Mouse (Mus musculus) embryonic facial prominence, embryonic 10.5 days (tissue): ENCODE data around the gene 1700012B07Rik. TPM values are rescaled to one million over a fixed set of nuclear protein-coding genes. Genes with fewer than 3 reads are reported as not detected.

Experiments used
- DNase-seq: peaks from one replicate; pipeline ENCODE4 v3.0.0-alpha.2; 2017; ENCODE audit warnings: low spot score
- H3K27ac ChIP-seq: fragments of 300-500 bp; sonication (generic); replicated peaks from 2 replicates; pipeline ENCODE4 v1.5.1; 2016; ENCODE audit warnings: mild to moderate bottlenecking
- H3K27me3 ChIP-seq: fragments of 300-500 bp; sonication (generic); replicated peaks from 2 replicates; pipeline ENCODE4 v1.6.1; 2016; ENCODE audit warnings: low read depth, mild to moderate bottlenecking; ENCODE audit not compliant: poor library complexity, severe bottlenecking
- H3K36me3 ChIP-seq: fragments of 300-500 bp; sonication (generic); replicated peaks from 2 replicates; pipeline ENCODE4 v1.6.1; 2016; ENCODE audit warnings: mild to moderate bottlenecking, moderate library complexity
- H3K4me1 ChIP-seq: fragments of 300-500 bp; sonication (generic); 2 replicates; pipeline ENCODE4 v1.6.1; 2016
- H3K4me3 ChIP-seq: fragments of 300-500 bp; sonication (generic); 2 replicates; pipeline ENCODE4 v1.5.1; 2016; ENCODE audit warnings: mild to moderate bottlenecking, moderate library complexity
- H3K9me3 ChIP-seq: fragments of 300-500 bp; sonication (generic); 2 replicates; pipeline ENCODE4 v1.6.1; 2016; ENCODE audit warnings: mild to moderate bottlenecking
- WGBS: fragments of 180-500 bp; shearing (Covaris S2); methylation state at CpG from one replicate; pipeline ENCODE4 v1.1.7; 2016; 5-methylcytosine and 5-hydroxymethylcytosine counted together
- polyA plus RNA-seq: library from polyadenylated mRNA; unstranded; fragments of >200 nt; fragmentation: Nextera tagmentation; extraction: Ambion mirVana; gene quantifications from 2 replicates; pipeline ENCODE4 v1.2.1, GENCODE M21; 2016

The 1700012B07Rik gene
- polyA plus RNA-seq, 1 experiment from 2014 or later = not detected

DNA sequence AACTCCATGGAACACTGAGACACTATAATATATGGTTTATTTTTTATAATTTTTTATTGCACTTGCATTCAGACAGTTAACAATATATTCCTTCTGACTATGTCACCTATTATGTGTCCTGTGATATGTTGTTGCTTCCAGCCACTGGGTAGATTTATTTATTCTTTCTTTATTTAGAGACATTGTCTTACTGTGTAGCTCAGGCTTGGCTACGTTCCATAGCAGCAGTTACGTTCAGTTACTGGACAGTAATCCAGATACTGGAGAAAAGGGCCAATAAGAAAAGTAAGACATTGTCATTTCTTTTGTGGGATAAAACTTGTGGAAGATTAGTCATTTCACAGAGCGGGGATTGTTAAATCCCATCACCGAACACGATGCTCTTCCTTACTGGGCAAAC is 2.5 kb upstream of the 1700012B07Rik start:
- H3K27ac ChIP-seq = no peak overlapping the region
- H3K4me3 ChIP-seq = no peak overlapping the region
- 96% methylated on average over 5 of the region's 5 CpGs for WGBS
- H3K9me3 ChIP-seq = no peaks in the 10 kb centered on the region
- no peaks in the 10 kb centered on the region for H3K27me3 ChIP-seq
- DNase-seq = no peak
- no peaks in the 10 kb centered on the region for H3K36me3 ChIP-seq
- H3K4me1 ChIP-seq = 0 out of 2 replicates have a peak, but pooled peaks cover 3% of the 10 kb centered on the region

GRCm38 (mm10) chr11:109822280-109822679 is 5.6 kb downstream of the 1700012B07Rik start:
- 87% methylated on average over 6 of the region's 6 CpGs for WGBS
- no peak for DNase-seq
- Histone ChIP-seq H3K36me3 (no peaks in the 10 kb centered on the region), H3K4me3 (no peak overlapping the region), H3K4me1 (no peaks in the 10 kb centered on the region), H3K9me3 (no peaks in the 10 kb centered on the region), H3K27me3 (no peaks in the 10 kb centered on the region), H3K27ac (no peak overlapping the region)

DNA sequence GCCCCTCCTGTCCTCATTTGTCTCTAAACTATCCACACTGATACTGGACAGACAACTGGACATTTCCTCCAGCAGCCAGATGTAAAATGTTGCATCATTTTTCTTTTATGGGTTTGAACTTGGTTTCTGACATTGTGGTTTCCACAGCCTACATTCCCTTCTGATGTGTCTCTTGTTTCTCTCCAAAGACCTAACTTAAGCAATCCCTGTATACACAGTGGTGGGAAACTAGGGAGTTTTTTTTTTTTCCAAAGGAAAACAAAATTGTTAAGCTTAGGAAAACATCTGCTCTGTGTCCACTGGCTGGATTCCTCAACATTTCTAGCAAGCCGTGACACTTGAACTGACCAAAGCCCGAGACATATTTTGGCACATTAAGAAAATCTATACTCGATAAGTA is 10.4 kb downstream of the 1700012B07Rik start:
- DNase-seq = no peak
- Histone ChIP-seq H3K9me3 (no peaks in the 10 kb centered on the region), H3K27me3 (no peaks in the 10 kb centered on the region), H3K27ac (no peak overlapping the region), H3K4me1 (no peaks in the 10 kb centered on the region), H3K36me3 (no peaks in the 10 kb centered on the region), H3K4me3 (no peak overlapping the region)
- 76% methylated on average over 3 of the region's 3 CpGs for WGBS

GRCm38 (mm10) chr11:109816911-109817310 is 10.9 kb downstream of the 1700012B07Rik start:
- no peaks in the 10 kb centered on the region for H3K27me3 ChIP-seq
- H3K9me3 ChIP-seq = no peaks in the 10 kb centered on the region
- H3K27ac ChIP-seq = no peak overlapping the region
- no peak overlapping the region for H3K4me3 ChIP-seq
- H3K36me3 ChIP-seq = no peaks in the 10 kb centered on the region
- H3K4me1 ChIP-seq = no peaks in the 10 kb centered on the region
- DNase-seq = no peak
- 72% methylated on average over 1 of the region's 1 CpGs for WGBS

GRCm38 (mm10) chr11:109811721-109812120 is 16.1 kb downstream of the 1700012B07Rik start:
- 0 out of 2 replicates have a peak, but pooled peaks cover 4% of the 10 kb centered on the region for H3K4me1 ChIP-seq
- 89% methylated on average over 2 of the region's 2 CpGs for WGBS
- peaks cover 8% of the 10 kb centered on the region; the same call in 1 of the 2 replicates for H3K9me3 ChIP-seq
- no peaks in the 10 kb centered on the region for H3K36me3 ChIP-seq
- no peak overlapping the region for H3K4me3 ChIP-seq
- H3K27ac ChIP-seq = no peak overlapping the region
- H3K27me3 ChIP-seq = no peaks in the 10 kb centered on the region
- no peak for DNase-seq

GRCm38 (mm10) chr11:109809175-109809855 is 18.5 kb downstream of the 1700012B07Rik start:
- H3K27ac ChIP-seq = no peak overlapping the region
- peak; percentile 14 for DNase-seq
- peaks cover 8% of the 10 kb centered on the region; the same call in 1 of the 2 replicates for H3K9me3 ChIP-seq
- no peaks in the 10 kb centered on the region for H3K27me3 ChIP-seq
- H3K36me3 ChIP-seq = no peaks in the 10 kb centered on the region
- no peak overlapping the region for H3K4me3 ChIP-seq
- WGBS = 63% methylated on average over 4 of the region's 4 CpGs
- 0 out of 2 replicates have a peak, but pooled peaks cover 4% of the 10 kb centered on the region for H3K4me1 ChIP-seq

DNA sequence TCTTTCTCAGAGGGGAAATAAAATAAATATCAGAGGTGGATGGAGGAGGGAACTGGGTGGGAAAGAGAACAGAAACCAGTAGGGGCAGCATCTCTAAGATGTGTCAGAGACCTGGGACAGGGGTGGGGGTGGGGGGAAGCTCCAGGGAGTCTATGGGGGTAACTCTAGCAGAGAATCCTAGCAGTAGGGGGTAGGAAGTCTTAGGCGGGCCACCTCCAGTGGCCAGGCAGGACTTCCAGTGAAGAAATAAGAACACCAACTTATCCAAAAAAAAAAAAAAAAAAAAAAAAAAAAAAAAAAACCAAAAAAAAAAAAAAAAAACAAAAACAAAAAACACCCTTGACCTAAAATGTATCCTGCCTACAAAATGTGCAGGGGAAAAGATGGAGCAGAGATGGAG is 26.3 kb downstream of the 1700012B07Rik start:
- 79% methylated on average over 1 of the region's 1 CpGs for WGBS
- Histone ChIP-seq H3K9me3 (no peaks in the 10 kb centered on the region), H3K4me1 (peaks cover 17% of the 10 kb centered on the region), H3K27ac (no peak overlapping the region), H3K36me3 (no peaks in the 10 kb centered on the region), H3K27me3 (no peaks in the 10 kb centered on the region), H3K4me3 (no peak overlapping the region)
- DNase-seq = no peak

DNA sequence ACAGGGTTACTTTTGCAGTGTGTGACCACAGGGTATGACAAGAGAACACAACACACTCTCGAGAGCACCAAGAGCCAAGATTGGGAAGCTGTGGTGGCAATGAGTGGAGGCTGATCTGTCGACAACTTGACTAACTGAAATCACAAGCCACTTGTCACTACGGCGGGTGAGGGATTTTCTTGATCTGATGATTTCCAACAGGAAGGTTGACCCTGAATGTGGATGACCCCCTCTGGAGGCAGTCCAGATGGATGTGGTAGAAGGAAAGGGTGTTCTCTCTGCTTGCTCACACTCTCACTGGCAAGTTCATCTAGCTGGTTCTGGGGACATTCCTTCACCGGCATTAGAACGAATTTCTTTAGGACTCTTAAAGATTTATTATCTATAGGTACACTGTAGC is 30.3 kb downstream of the 1700012B07Rik start:
- Histone ChIP-seq H3K4me3 (no peak overlapping the region), H3K36me3 (no peaks in the 10 kb centered on the region), H3K27ac (no peak overlapping the region), H3K9me3 (no peaks in the 10 kb centered on the region), H3K4me1 (no peaks in the 10 kb centered on the region), H3K27me3 (no peaks in the 10 kb centered on the region)
- no peak for DNase-seq
- WGBS = 86% methylated on average over 6 of the region's 6 CpGs

GRCm38 (mm10) chr11:109795536-109795935 is 32.3 kb downstream of the 1700012B07Rik start:
- H3K4me3 ChIP-seq = no peak overlapping the region
- DNase-seq = no peak
- no peaks in the 10 kb centered on the region for H3K9me3 ChIP-seq
- 89% methylated on average over 2 of the region's 2 CpGs for WGBS
- H3K4me1 ChIP-seq = no peaks in the 10 kb centered on the region
- no peak overlapping the region for H3K27ac ChIP-seq
- no peaks in the 10 kb centered on the region for H3K36me3 ChIP-seq
- no peaks in the 10 kb centered on the region for H3K27me3 ChIP-seq

DNA sequence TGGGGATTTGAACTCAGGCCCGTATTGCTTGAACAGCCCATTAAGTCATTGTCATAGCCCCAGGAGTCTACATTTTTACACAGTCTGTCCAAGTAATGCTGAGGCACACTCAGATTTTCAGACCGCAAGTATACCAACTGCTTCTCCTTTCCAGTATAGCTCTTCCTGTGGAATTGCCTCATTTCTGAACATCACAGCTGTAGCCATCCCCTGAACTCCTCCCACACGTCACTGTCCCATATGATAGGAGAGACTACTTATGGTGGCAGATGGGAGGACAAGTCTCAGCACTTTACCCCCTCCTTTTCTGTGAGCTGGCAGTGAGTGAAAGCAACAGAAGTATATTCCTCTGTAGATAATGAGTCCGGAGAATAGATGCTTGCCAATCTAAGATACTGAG is 34.3 kb downstream of the 1700012B07Rik start:
- H3K27me3 ChIP-seq = no peaks in the 10 kb centered on the region
- H3K36me3 ChIP-seq = no peaks in the 10 kb centered on the region
- H3K4me1 ChIP-seq = no peaks in the 10 kb centered on the region
- H3K9me3 ChIP-seq = no peaks in the 10 kb centered on the region
- H3K27ac ChIP-seq = no peak overlapping the region
- H3K4me3 ChIP-seq = no peak overlapping the region
- 92% methylated on average over 4 of the region's 4 CpGs for WGBS
- DNase-seq = no peak

GRCm38 (mm10) chr11:109792401-109792997 is 35.3 kb downstream of the 1700012B07Rik start:
- no peaks in the 10 kb centered on the region for H3K9me3 ChIP-seq
- no peaks in the 10 kb centered on the region for H3K27me3 ChIP-seq
- no peak for DNase-seq
- no peaks in the 10 kb centered on the region for H3K36me3 ChIP-seq
- 95% methylated on average over 13 of the region's 13 CpGs for WGBS
- no peaks in the 10 kb centered on the region for H3K4me1 ChIP-seq
- no peak overlapping the region for H3K4me3 ChIP-seq
- H3K27ac ChIP-seq = no peak overlapping the region

DNA sequence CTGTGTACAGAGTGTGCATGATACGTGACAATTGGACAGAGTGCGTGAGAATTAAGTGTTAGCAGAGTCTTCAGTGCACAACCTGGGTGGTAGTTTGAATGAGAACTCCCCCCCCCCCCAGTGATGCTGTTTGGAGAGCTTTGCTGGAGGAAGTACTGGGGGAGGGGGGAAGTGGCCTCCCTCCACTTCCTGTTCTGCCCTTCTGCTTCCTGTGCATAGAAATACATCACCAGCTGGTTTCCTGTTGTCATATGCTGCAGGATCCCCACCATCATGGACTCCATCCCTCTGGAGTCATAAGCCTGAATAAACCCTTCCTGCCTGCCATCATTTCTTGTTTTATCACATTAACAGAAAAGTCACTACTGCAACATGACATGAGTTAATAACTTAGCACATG is 35.9 kb downstream of the 1700012B07Rik start:
- H3K27me3 ChIP-seq = no peaks in the 10 kb centered on the region
- no peak overlapping the region for H3K27ac ChIP-seq
- WGBS = 97% methylated on average over 2 of the region's 2 CpGs
- no peak overlapping the region for H3K4me3 ChIP-seq
- no peaks in the 10 kb centered on the region for H3K36me3 ChIP-seq
- H3K4me1 ChIP-seq = no peaks in the 10 kb centered on the region
- H3K9me3 ChIP-seq = no peaks in the 10 kb centered on the region
- DNase-seq = no peak

- H3K9me3 ChIP-seq = no peaks in the 10 kb centered on the region
- no peak overlapping the region for H3K4me3 ChIP-seq
- no peaks in the 10 kb centered on the region for H3K27me3 ChIP-seq
- no peaks in the 10 kb centered on the region for H3K36me3 ChIP-seq
- 89% methylated on average over 8 of the region's 8 CpGs for whole genome bisulfite sequencing
- H3K4me1 ChIP-seq = no peaks in the 10 kb centered on the region
- H3K27ac ChIP-seq = no peak overlapping the region
- no peak for DNase-seq
Measured at GRCm38 (mm10) chr11:109790221-109790620, 37.6 kb downstream of the 1700012B07Rik start.
